Mouse (Mus musculus) left cerebral cortex, postnatal 25 days (tissue): ENCODE results near the gene Pou2f1. TPM values are rescaled to one million over a fixed set of nuclear protein-coding genes. Genes with fewer than 3 reads are reported as not detected.
A peak's percentile ranks its signal among the peaks of the same experiment; 100 is the strongest.
"Not testable (repeated sequence)": the region's sequence is repeated elsewhere in the genome, so short reads cannot be mapped to it uniquely, and the experiment has no call there.

Source experiments
- DNase-seq, 2 experiments: peaks; one replicate each; pipeline ENCODE4 v3.0.0; 2022; ENCODE audit warnings: low spot score in 2 of 2, mixed read lengths in 1 of 2
- intact Hi-C: fragments of 180-260 bp; cut with DNase I; formaldehyde crosslinking; loops from one replicate; pipeline ENCODE4 v1.15.1; 2025
- total RNA-seq, 2 experiments: library from RNA; stranded (reverse); gene quantifications; 2 replicates each; pipeline ENCODE4 v1.2.3; 2021

The Pou2f1 gene
- total RNA-seq, 2 experiments from 2014 or later = 14.3 to 21.5 TPM

DNA sequence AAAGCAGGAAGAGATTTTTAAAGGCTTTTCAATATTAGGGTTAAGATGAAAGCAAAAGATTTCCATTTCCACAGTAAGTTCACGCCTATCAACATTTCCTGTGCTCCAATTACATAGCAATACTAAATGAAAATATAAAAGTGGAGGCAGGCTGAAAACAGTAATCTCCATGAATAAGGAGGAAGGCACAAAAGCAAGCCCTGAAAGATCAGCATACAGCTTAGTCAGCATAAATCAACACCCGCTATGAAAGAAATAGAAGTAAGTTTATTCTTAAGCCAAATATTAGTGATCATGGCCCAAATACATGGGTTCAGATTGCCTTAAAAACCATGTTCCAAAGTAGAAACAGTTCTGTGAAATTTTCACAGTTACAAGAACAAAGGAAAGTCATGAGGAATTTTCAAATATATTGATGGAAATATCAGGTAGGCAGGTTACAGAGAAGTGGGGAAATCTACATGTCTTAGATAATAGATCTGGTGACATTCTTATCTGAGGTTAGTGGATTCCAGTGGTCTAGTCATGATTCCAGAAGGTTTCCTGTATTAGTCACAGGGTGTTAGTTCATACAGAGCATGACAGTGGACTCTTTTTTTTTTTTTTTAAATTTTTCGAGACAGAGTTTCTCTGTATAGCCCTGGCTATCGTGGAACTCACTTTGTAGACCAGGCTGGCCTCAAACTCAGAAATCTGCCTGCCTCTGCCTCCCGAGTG is 6.3 kb upstream of the Pou2f1 start:
- intact Hi-C loops = no loop called here
- no peak for DNase-seq

DNA sequence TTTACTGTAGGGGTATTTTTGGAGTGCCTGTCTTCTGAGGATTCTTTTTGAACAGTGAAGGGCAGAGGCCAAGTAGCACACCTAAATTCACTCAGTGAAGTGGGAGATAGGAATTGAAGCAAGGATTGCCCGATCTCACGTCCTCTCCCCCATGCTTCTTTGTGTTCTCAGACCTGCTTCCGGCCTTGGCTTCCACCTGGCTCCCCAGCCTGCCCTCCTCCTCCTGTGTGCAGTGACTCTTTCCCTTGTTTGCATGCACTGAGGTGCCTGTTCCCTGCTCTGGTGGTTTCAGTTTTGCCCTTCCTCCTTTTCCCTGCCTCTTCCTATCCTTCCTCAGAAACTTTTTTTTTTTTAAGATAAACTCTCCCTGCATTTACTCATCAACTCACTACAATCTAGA is 4.5 kb upstream of the Pou2f1 start:
- DNase-seq = no peak
- intact Hi-C loops = no loop called here

DNA sequence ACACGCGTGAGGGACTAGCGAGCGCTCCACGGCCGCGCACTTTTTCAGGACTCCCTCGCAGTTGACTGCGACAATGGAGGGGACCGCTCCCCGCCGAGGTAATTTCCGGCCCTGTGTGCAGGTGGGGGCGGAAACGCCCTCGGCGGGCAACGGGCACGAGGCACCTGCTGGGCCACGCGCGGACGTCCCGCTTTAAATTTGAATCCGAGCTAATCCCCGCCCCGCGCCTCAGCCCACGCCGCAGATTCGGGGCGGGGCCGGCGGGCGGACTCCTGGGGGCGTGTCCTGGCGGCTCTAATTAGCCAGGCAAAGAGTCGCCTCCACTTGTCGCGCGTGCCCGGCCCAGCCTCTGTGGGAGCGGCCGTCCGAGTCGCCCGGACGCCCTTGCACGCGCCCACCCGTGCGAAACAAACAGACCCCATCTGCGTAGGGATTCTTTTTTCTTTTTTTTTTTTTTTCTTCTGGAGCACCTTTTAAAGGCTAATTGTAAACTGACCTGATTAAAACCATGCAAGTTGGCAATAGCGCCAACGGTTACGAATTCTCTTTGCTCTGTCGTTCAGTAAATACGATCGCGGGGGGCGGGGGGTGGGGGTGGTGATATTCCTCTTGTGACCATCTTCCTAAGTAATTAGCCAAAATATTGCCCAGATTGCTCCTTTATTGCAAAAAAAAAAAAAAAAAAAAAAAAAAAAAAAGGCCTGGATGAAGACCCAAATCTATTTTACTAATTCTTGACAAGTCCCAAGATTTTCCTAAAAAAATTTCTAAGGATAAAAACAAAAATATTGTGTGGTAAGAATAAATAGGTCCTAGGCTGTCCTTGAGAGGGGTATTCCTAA is 924 bp upstream of the Pou2f1 start:
- peak; percentile 91 to 95 for DNase-seq
- intact Hi-C loops = loop anchor here (2.0 to 5.0 kb wide), 3 partner anchors 229 to 374 kb away; partner anchors contain the start of gene Tada1

DNA sequence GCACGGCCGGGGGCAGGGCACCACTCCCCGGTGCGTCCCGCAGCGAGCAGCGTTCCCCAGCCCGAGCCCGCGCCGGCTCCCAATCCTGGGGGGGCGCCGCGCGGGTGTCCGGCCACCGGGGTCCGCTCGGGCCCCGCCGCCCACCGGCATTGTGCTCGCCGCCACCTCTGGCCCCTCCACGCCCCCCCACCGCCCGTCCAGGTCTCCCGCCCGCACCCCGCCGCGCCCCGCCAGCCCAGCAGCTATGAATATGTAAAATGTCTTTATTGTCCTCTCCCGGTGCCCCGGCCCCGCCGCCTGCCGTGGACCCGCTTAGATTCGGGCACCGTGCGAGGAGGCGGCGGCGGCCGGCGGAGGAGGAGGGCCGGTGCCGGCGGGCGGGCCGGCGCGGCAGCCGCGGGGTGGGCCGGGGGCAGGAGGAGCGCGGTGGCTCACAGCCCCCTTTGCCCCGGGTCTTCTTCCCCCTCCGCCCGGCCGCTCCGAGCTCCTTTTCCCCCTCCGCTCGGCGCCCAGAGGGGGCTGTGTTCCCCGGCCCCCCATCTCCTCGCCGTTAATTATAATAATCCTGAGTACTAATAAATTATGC is 481 bp downstream of the Pou2f1 start:
- intact Hi-C loops = loop anchor here (1.0 to 5.0 kb wide), 4 partner anchors 151 to 375 kb away; partner anchors contain the start of gene Tada1
- DNase-seq = peak in 1 of 2 experiments; percentile 43

DNA sequence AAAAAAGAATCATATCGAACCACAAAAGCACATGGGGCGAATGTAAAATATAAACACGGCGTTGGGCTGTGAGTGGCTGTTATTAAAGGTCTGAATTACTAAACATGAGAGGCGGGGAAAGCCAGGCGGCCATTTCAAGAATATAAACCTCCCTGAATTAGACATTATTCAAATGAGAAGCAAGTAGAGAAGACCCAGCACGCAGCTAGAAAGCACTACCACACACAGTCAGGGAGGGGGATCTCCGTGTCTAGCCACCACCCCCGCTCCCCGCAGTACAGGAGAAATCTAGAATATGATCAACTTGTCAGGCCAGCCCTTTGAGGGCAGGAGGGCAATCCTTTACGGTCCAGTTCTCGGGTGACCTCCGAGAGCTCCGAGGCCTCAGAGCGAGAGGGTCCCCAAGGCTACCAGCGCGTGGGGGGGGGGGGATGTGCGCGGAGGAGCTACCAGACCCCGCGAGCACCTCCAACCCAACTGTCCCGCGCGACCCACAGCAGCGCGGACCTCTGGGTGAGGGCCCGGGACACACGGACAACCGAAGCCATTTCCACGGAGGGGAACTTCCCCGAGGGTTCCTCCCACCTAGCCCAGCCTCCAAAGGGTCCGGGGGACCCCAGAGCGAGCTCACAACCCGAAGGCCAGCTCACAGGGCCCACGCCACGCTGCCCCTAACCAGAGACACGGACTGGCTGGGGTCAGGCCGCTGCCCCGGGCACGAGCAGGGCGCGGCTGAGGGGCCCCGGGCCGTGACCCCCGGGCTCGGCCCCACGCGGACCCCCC is 1.2 kb downstream of the Pou2f1 start:
- intact Hi-C loops = loop anchor here (5.0 kb wide), 2 partner anchors 359 to 376 kb away; partner anchors contain the start of gene Tada1
- DNase-seq = peak; percentile 33 to 67

DNA sequence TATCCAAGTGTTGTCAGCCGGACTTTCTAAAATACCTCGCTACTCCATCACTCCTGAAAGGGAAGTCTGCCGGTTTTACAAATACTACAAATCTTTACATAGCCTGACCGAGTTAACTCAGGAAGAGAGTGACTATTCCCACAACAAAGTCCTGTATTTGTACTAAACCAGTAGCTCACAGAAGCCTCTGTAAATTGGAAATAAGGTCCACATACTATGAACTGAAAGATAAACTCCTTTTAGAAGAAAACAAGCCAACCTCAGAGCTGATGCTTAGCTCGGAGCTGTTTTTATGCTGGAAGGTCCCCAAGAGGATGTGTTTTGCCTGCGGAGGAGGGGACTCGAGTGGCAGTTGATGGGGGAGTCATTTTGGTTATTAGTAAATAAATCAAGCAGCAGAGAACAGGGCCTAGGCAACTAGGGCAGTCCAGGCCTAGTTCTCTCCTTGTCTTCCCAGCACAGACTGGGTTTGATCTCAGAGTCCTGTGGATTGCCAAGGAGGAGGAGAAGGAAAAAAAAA is 1.8 kb downstream of the Pou2f1 start:
- intact Hi-C loops = loop anchor here (5.0 kb wide), 2 partner anchors 358 to 377 kb away; partner anchors contain the start of gene Tada1
- DNase-seq = peak in 1 of 2 experiments; percentile 17

DNA sequence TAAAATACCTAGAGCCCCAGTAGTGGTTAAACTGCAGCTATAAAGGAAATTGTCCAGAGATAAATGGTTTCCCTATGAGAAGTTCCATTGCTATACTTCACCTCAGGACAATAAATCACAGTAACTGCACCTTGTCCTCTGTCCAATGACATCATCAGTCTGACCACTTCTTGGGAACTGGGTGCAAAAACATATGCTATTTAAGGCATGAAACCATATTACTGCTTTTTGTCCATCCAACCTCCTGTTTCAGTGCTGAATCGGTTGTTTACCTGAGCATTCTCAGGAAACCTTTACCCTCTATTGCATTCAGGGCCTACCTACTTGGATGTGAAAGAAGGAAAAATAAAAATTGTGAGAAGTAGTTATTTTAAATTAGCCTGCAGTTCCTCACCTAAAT is 2.8 kb downstream of the Pou2f1 start:
- no peak for DNase-seq
- intact Hi-C loops = loop anchor here (5.0 kb wide), 2 partner anchors 357 to 378 kb away; partner anchors contain the start of gene Tada1

DNA sequence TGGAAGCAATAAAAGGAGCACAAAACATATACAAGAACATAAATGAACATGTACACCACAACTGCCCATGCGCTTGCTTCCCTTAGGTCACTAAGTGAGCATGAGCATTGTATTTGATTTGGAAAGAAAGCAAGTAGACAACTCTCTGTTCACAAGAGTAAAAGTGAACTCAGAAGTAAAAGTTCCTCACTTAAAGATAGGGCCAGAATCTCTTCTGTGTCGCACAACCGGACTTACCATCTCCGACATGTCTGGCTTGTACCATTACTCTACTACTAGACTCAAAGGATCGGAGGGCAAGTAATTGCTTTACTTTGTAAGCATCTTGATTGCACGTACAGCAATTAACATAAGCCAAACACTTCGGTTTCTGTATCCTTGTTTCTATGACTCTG is 6.8 kb downstream of the Pou2f1 start:
- intact Hi-C loops = no loop called here
- no peak for DNase-seq

DNA sequence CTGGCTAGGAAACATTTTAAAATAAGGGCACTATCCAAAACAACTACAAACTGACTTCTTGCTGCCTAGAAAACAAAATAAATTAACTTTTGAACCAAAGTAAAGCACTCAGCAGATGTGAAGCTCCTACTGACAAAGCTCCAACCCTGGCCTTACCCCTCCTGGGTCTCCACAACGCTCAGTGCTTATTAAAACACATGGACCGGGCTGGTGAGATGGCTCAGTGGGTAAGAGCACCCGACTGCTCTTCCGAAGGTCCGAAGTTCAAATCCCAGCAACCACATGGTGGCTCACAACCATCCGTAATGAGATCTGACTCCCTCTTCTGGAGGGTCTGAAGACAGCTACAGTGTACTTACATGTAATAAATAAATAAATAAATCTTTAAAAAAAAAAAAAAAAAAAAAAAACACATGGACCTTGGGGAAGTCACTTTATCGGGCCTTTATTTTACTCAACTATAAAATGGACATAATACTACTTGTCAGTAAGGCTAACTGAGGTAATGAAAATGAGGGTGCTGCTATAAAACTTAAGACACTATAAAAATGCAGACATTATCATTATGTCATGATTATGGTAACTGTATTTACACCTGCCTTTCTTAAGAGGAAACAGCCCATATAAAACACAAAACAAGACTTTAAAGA is 7.3 kb downstream of the Pou2f1 start:
- DNase-seq, intact Hi-C loops: not testable (repeated sequence)

DNA sequence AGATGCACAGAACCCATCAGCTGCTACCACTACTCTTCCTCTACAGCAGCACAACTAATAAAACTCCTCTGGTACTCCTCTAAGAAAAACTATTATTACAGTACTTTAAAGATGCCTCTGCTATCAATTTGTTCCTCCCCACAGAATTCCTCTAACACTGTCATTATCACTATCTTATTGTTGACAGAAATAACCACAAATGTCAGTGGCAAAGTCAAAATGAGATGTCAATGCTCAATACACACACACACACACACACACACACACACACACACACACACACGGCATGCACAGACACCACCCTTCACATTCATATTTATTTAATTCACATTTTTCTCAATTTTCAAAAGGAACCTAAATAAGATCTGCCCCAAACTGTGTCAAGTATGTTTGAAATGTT is 8.2 kb downstream of the Pou2f1 start:
- intact Hi-C loops = no loop called here
- DNase-seq = no peak

DNA sequence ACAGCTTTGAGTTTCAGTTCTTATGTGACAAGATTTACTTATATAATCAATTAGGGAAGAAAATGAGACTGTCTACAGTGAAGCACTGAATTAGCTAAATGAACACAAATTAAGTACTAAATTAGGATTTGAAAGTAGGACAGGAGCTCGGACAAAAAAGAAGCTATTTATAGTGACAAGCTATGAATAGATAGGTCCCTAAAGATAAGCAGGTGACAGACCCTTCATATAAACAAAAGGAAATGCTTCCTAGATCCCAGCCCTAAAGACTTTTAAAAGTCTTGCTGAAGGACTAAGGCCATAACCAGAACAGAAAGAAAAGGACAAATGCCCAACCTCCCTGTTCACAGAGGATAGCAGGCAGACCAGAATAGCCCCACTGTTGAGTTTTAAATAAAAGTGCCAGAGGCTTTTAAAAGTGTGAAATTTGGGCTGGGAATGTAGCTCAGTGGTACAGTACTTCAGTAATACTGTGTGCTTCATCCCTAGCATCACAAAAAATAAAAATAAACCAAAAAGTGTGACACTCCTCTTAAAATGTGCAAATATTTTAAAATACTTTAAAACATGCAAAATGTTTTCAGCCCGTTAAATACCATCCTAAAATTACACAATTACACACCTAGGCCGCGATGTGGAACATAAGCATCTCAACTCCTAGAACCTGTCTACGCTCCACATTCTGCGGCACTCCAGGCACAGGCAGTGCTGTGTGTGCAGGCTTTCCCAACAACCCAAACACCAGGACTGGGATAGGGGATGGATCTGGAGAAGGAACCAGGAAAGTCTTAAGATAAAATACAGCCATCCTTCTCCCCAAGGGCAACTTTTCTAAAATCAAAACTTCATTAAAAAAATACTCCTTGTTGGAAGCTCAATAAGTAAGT is 9.0 kb downstream of the Pou2f1 start:
- DNase-seq = peak in 1 of 2 experiments; percentile 27
- intact Hi-C loops = no loop called here

DNA sequence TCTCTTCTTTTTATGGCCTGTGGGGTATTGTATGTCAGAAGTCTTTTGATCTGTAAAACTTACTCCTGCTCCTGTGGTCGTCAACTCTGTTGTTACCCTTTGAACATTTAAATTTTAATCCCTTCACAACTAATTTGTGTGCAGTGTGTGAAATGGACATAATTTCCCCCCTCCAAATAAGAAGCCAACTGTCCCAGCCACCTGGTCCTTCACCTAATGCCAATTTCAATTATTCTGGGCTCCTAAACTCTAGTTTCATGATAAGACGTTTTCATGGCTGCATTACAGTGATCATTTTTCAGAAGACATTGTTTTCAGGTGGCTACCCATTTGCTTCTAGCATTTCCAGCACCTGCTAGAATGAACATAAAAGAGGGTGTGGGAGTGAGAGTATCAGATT is 13.9 kb downstream of the Pou2f1 start:
- intact Hi-C loops = no loop called here

DNA sequence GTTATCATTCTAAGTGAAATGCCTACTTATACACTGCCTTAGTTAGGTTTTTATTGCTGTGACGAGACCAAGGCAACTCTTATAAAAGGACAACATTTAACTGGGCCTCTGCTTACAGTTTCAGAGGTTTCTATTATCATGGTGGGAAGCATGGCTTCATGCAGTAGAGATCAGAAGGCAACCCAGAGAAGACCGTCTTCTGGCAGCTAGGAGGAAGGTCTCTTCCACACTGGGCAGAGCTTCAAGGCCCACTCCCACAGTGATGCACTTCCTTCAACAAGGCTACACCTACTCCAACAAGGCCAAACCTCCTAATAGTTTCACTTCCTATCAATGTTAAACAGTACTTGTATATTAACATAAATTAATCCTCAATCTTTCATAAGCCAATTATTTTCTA is 14.4 kb downstream of the Pou2f1 start:
- intact Hi-C loops = no loop called here
- DNase-seq = no peak

More for the DNA sequence above, 13.9 kb downstream of the Pou2f1 start:
- DNase-seq = no peak

DNA sequence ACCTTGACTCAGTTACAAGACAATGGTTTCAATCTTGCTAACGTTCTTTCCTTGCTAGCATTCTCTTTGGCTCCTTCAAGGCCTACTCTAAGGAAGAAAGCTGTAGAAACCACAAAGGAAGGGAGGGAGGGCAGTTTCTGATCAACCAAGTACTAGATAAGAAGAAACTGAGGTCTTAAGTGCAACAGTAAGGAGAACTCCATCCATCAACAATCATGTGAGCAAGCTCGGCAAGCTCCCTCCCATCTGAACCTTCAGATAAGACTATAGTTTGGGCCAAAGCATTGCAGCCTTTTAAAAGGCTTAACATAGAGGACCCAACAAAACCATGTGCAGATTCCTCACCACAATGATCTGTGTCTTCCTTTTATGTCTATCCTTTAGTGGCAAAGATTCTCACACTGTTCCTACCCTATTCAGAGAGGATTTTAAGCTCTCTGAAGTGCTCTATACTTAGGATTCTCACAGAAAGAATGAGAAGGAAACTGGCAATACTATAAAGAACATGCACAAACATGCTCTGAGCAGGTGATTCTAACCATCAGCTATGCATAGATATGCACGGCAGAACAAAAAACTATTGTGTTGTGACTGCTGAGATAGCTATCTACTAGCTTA is 16.6 kb downstream of the Pou2f1 start:
- DNase-seq = no peak
- intact Hi-C loops = no loop called here

DNA sequence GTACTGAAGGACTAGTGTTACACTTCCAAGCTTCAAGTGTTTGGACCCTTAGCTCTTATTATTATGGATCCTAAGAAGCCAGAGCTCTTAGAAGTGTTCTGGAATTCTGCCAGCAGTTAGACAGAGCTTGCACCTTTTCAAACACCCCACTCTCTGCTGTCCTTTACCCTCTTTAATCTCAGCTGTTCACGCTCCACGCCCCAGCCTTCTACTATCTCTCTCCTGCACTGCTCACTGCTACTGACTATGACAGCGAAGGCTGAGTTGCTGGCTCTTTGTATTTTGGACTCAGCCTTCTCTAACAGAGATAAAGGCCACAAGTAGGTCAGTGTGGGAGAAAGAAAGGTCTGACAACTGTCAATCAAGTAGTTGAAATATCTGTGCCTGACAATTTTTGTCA is 17.3 kb downstream of the Pou2f1 start:
- DNase-seq = no peak
- intact Hi-C loops = no loop called here

DNA sequence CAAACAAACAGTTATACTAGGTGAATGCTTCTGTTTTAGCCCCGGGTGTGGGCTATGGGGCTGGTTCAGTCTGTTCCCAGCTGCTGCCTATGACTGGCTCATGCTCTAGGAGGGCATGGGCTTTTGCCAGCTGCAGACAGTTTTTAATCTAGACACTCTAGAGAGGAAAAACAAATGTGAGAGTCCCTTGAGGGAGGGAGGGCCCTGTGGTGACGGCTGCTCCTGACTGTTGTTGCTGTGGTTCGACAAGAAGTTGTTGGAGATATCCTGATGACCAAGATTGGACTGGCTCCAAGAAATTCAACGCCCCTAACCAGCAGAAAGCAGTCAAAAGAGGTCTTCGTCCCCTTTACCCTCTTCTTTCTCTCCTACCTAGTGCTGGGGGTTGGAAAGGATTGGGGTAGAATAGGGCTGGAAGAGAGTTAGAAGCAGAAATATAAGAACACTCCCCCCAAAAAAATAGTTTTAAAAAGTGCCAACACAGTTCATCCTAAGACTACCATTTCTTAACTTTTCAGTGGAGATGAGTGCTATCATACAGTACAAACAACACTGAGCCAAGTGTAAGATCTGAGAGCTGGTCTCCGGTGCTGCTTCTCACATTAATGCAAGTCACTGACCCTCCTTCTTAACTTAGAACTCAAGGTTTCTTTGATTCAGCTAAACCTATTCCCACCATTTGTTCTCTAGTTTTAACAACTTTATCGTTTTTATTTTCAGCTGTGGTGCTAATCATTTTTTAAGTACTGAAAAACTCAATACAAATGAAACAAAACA is 25.6 kb downstream of the Pou2f1 start:
- no peak for DNase-seq
- intact Hi-C loops = no loop called here
